In the genomic region with DNA sequence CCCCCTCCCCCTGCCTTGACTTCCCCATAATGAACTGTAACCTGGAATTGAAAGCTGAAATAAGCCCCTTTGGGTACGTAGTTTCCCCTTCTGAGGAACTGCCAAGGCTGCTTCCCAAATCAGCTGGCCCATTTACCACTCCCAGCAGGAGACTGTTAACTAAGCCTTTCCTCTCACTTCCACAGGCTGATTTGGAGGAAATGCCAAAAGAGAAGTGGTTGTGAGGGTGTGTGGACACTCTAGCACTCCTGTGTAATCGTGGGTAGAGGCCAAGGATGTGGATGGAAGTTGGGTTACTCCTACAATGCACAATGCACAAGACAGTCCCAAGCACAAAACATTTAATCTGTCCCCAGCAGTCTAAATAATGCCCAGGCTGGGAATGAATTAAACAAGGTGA, we compare ENCODE assay signal across 8 mouse cellular contexts. TPM values are rescaled to one million over a fixed set of nuclear protein-coding genes. Genes with fewer than 3 reads are reported as not detected.
DNase-seq lines count a peak whose midpoint lies in the region; ATAC-seq lines count a peak whose summit lies in the region.

No protein-coding gene starts in this region.

- H3K4me2 ChIP-seq in midbrain, embryonic 14.5 days (ENCODE audit: low read length): peak overlapping the region; percentile 99; the same call in 1 of the 2 replicates
- H3K4me2 ChIP-seq in midbrain, embryonic 13.5 days (replicated peaks): no peak overlapping the region
- peak overlapping the region; percentile 64 for H3K4me2 ChIP-seq in liver, embryonic 13.5 days
- H3K4me2 ChIP-seq in stomach, embryonic 15.5 days: peak overlapping the region; percentile 97; the same call in 1 of the 2 replicates

- H3K4me1 ChIP-seq in midbrain, embryonic 14.5 days (ENCODE audit: control insufficient read depth, insufficient read depth, low read length): peaks cover 12% of the 10 kb centered on the region
- H3K4me1 ChIP-seq in midbrain, embryonic 13.5 days (replicated peaks): peaks cover 17% of the 10 kb centered on the region
- peaks cover 35% of the 10 kb centered on the region for H3K4me1 ChIP-seq in liver, embryonic 13.5 days (replicated peaks)
- H3K4me1 ChIP-seq in stomach, embryonic 15.5 days: peaks cover 31% of the 10 kb centered on the region

- WGBS in midbrain, embryonic 14.5 days: 57% methylated on average over 2 of the region's 2 CpGs
- WGBS in midbrain, embryonic 13.5 days: 56% methylated on average over 2 of the region's 2 CpGs
- 37% methylated on average over 2 of the region's 2 CpGs for WGBS in liver, embryonic 13.5 days (ENCODE audit: insufficient replicate concordance)
- WGBS in stomach, embryonic 15.5 days: 73% methylated on average over 2 of the region's 2 CpGs

- no peaks in the 10 kb centered on the region for H3K9me3 ChIP-seq in midbrain, embryonic 14.5 days (ENCODE audit: control insufficient read depth, low read length)
- H3K9me3 ChIP-seq in midbrain, embryonic 13.5 days: no peaks in the 10 kb centered on the region
- H3K9me3 ChIP-seq in liver, embryonic 13.5 days (replicated peaks): no peaks in the 10 kb centered on the region
- no peaks in the 10 kb centered on the region for H3K9me3 ChIP-seq in stomach, embryonic 15.5 days

- no peak overlapping the region; the same call in 1 of the 2 replicates for H3K4me3 ChIP-seq in midbrain, embryonic 14.5 days (replicated peaks; ENCODE audit: low read depth, low read length)
- H3K4me3 ChIP-seq in midbrain, embryonic 13.5 days (replicated peaks): no peak overlapping the region
- no peak overlapping the region for H3K4me3 ChIP-seq in liver, embryonic 13.5 days (replicated peaks)
- no peak overlapping the region for H3K4me3 ChIP-seq in stomach, embryonic 15.5 days (replicated peaks)

- H3K9ac ChIP-seq in midbrain, embryonic 14.5 days (replicated peaks; ENCODE audit: low read length): no peak overlapping the region
- no peak overlapping the region for H3K9ac ChIP-seq in midbrain, embryonic 13.5 days (replicated peaks)
- no peak overlapping the region for H3K9ac ChIP-seq in liver, embryonic 13.5 days
- no peak overlapping the region for H3K9ac ChIP-seq in stomach, embryonic 15.5 days

- intact Hi-C loops in gastrocnemius, postnatal 14 days (cut with DNase I; ENCODE audit: low total_unique reads): no loop called here

- H3K27me3 ChIP-seq in midbrain, embryonic 14.5 days (ENCODE audit: control insufficient read depth, insufficient read depth, low read length): peaks cover 14% of the 10 kb centered on the region; the same call in 1 of the 2 replicates
- H3K27me3 ChIP-seq in midbrain, embryonic 13.5 days: peaks cover 29% of the 10 kb centered on the region
- peaks cover 23% of the 10 kb centered on the region for H3K27me3 ChIP-seq in liver, embryonic 13.5 days
- no peaks in the 10 kb centered on the region for H3K27me3 ChIP-seq in stomach, embryonic 15.5 days (replicated peaks)

- peak; percentile 92 for DNase-seq in heart, adult 11 months
- no peak for DNase-seq in heart, adult 8-10 months (ENCODE audit: low spot score)
- DNase-seq in midbrain, embryonic 14.5 days: no peak
- no peak for DNase-seq in liver, embryonic 13.5 days
- no peak for DNase-seq in gastrocnemius, postnatal 14 days
- no peak for DNase-seq in adrenal gland, postnatal 4 days (ENCODE audit: low spot score in 2 of 2)

- ATAC-seq in midbrain, embryonic 14.5 days (ENCODE audit: low FRiP score, low TSS enrichment): no peak
- ATAC-seq in midbrain, embryonic 13.5 days: no peak
- ATAC-seq in liver, embryonic 13.5 days (ENCODE audit: low read depth): no peak
- no peak for ATAC-seq in stomach, embryonic 15.5 days (ENCODE audit: insufficient read depth, low FRiP score, low read depth)

- no peak overlapping the region for H3K27ac ChIP-seq in midbrain, embryonic 14.5 days (replicated peaks; ENCODE audit: low read depth, low read length)
- H3K27ac ChIP-seq in midbrain, embryonic 13.5 days: no peak overlapping the region
- H3K27ac ChIP-seq in liver, embryonic 13.5 days: no peak overlapping the region
- H3K27ac ChIP-seq in stomach, embryonic 15.5 days: no peak overlapping the region

- no peaks in the 10 kb centered on the region for H3K36me3 ChIP-seq in midbrain, embryonic 14.5 days (ENCODE audit: control insufficient read depth, insufficient read depth, low read length)
- H3K36me3 ChIP-seq in midbrain, embryonic 13.5 days: no peaks in the 10 kb centered on the region
- H3K36me3 ChIP-seq in liver, embryonic 13.5 days: no peaks in the 10 kb centered on the region
- no peaks in the 10 kb centered on the region for H3K36me3 ChIP-seq in stomach, embryonic 15.5 days

RNA-seq across cellular contexts. Expression of a gene that starts 0.7 kb away (rescaled TPM):
- 10 to 100 TPM; 12.2 to 18.8 (median 17.0) TPM for total RNA-seq in heart, adult 8-10 months (2022)
- polyA plus RNA-seq in midbrain, embryonic 14.5 days (2014; fragmentation: Nextera tagmentation; extraction: Ambion mirVana): 1.4 and 3.5 TPM in 2 replicates
- 3.4 and 3.7 TPM in 2 replicates for polyA plus RNA-seq in midbrain, embryonic 13.5 days (2015; fragmentation: Nextera tagmentation; extraction: Ambion mirVana)
- 5.7 and 5.9 TPM in 2 replicates for polyA plus RNA-seq in liver, embryonic 13.5 days (2015; fragmentation: Nextera tagmentation; extraction: Ambion mirVana)
- 10.5 TPM in 2 replicates for polyA plus RNA-seq in stomach, embryonic 15.5 days (2015; fragmentation: Nextera tagmentation; extraction: Ambion mirVana)
- 10 to 100 TPM; 11.0 to 13.0 TPM for total RNA-seq in gastrocnemius, postnatal 14 days (2021)
- total RNA-seq in adrenal gland, postnatal 4 days (2021): 10 to 100 TPM; 16.7 to 19.8 TPM
